Mouse (Mus musculus): ENCODE results near the gene Otulin. TPM values are rescaled to one million over a fixed set of nuclear protein-coding genes. Genes with fewer than 3 reads are reported as not detected.

The Otulin gene
- polyA plus RNA-seq, 1 experiment: 23.7 TPM

DNA sequence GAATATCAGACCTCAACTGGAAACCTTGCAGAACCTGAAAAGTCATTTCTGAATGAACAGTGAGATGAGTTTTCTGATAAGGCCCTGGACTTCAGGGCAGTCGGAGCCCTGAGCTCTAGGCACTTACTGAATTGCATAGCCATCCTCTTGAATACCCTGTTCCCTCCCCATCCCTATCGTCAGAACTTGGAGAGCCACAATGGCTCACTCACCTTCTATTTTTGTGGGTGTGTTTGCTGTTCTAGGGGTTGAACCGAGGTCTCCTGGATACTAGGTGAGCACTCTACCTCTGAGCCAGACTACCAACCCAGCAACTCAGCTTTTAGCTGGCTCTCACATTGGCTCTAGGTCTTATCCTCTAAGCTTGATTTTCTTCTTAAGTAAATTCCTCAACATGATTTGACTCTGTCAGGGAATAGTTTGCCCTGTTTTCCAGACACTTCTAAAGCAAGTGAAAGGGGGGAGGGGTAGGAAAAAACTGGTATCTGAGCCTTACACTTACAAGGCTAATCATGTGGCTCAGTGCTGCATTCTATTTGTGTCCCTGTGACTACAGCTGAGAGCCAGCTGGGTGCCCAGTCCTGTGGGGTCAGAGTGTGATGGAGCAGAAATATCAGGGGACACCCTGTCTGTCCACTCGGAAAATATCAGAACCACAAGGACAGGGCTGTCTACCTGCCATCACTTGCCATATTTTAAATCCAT is 92.8 kb downstream of the Otulin start:
- TF ChIP-seq CTCF (IDR thresholded peaks at IDR 0.05; ENCODE audit: borderline replicate concordance, extremely low read depth, insufficient read depth, insufficient read length) (no peak), POLR2A (IDR thresholded peaks at IDR 0.05; ENCODE audit: borderline replicate concordance, extremely low read depth, insufficient read depth, insufficient read length, poor library complexity, severe bottlenecking) (no peak)
- DNase-seq (ENCODE audit: low read depth): no peak

- TF ChIP-seq CTCF (IDR thresholded peaks at IDR 0.05; ENCODE audit: borderline replicate concordance, extremely low read depth, insufficient read depth, insufficient read length) (no peak), POLR2A (IDR thresholded peaks at IDR 0.05; ENCODE audit: borderline replicate concordance, extremely low read depth, insufficient read depth, insufficient read length, poor library complexity, severe bottlenecking) (no peak)
- DNase-seq (ENCODE audit: low read depth): no peak
Observed at GRCm38 (mm10) chr15:27536771-27537170, 93.7 kb downstream of the Otulin start.

- no peak for DNase-seq (ENCODE audit: low read depth)
- TF ChIP-seq CTCF (IDR thresholded peaks at IDR 0.05; ENCODE audit: borderline replicate concordance, extremely low read depth, insufficient read depth, insufficient read length) (no peak), POLR2A (IDR thresholded peaks at IDR 0.05; ENCODE audit: borderline replicate concordance, extremely low read depth, insufficient read depth, insufficient read length, poor library complexity, severe bottlenecking) (no peak)
Observed at GRCm38 (mm10) chr15:27536186-27536585, 94.3 kb downstream of the Otulin start.

DNA sequence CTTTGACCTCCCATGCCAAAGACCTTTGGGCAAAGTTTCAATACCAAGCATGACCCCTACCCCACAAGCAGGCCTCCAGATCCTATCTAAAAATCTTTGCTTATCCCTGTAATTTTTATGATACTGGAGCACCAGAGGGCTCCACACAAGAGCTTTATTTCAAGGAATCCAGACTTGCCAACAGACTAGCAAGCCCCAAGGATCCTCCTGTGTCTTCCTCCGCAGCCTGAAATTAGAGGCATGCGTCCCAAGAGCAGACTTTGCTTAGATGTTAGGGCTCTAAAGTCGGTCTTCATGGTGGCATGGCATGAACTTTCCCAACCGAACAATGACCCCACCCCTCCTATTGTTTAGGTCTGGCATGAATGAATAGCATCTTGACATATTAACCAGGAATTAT is 94.8 kb downstream of the Otulin start:
- DNase-seq (ENCODE audit: low read depth): no peak
- no peak for TF ChIP-seq CTCF (IDR thresholded peaks at IDR 0.05; ENCODE audit: borderline replicate concordance, extremely low read depth, insufficient read depth, insufficient read length)
- no peak for TF ChIP-seq POLR2A (IDR thresholded peaks at IDR 0.05; ENCODE audit: borderline replicate concordance, extremely low read depth, insufficient read depth, insufficient read length, poor library complexity, severe bottlenecking)

DNA sequence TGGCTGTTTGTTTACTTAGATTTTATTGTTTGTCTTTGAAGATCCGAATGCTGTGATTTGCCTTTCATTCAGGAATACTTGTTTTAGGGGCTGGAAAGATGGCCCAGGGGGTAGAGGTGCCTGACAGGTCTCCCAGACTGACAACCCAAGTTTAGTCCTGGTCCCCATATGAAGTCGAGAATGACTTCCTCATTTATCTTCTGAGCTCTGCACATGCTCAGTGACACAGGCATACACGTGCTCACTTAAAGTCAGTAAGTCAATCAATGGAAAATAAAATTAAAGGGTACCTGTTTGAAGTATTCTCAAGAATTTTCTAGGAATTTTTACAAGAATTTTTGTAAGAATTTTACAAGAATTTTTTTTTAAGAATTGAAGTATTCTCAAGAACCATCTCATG is 97.5 kb downstream of the Otulin start:
- TF ChIP-seq POLR2A (IDR thresholded peaks at IDR 0.05; ENCODE audit: borderline replicate concordance, extremely low read depth, insufficient read depth, insufficient read length, poor library complexity, severe bottlenecking) (no peak), CTCF (IDR thresholded peaks at IDR 0.05; ENCODE audit: borderline replicate concordance, extremely low read depth, insufficient read depth, insufficient read length) (no peak)
- DNase-seq (ENCODE audit: low read depth): no peak

GRCm38 (mm10) chr15:27530023-27530422 is 100.5 kb downstream of the Otulin start:
- no peak for DNase-seq (ENCODE audit: low read depth)
- TF ChIP-seq POLR2A (IDR thresholded peaks at IDR 0.05; ENCODE audit: borderline replicate concordance, extremely low read depth, insufficient read depth, insufficient read length, poor library complexity, severe bottlenecking) (no peak), CTCF (IDR thresholded peaks at IDR 0.05; ENCODE audit: borderline replicate concordance, extremely low read depth, insufficient read depth, insufficient read length) (no peak)

GRCm38 (mm10) chr15:27528896-27529295 is 101.6 kb downstream of the Otulin start:
- no peak for DNase-seq (ENCODE audit: low read depth)
- TF ChIP-seq CTCF (IDR thresholded peaks at IDR 0.05; ENCODE audit: borderline replicate concordance, extremely low read depth, insufficient read depth, insufficient read length) (no peak), POLR2A (IDR thresholded peaks at IDR 0.05; ENCODE audit: borderline replicate concordance, extremely low read depth, insufficient read depth, insufficient read length, poor library complexity, severe bottlenecking) (no peak)

- no peak for TF ChIP-seq CTCF (IDR thresholded peaks at IDR 0.05; ENCODE audit: borderline replicate concordance, extremely low read depth, insufficient read depth, insufficient read length)
- TF ChIP-seq POLR2A (IDR thresholded peaks at IDR 0.05; ENCODE audit: borderline replicate concordance, extremely low read depth, insufficient read depth, insufficient read length, poor library complexity, severe bottlenecking): no peak
- no peak for DNase-seq (ENCODE audit: low read depth)
Observed at GRCm38 (mm10) chr15:27525233-27526005, 105.1 kb downstream of the Otulin start.

GRCm38 (mm10) chr15:27519857-27520256 is 110.6 kb downstream of the Otulin start:
- no peak for DNase-seq (ENCODE audit: low read depth)
- no peak for TF ChIP-seq POLR2A (IDR thresholded peaks at IDR 0.05; ENCODE audit: borderline replicate concordance, extremely low read depth, insufficient read depth, insufficient read length, poor library complexity, severe bottlenecking)
- no peak for TF ChIP-seq CTCF (IDR thresholded peaks at IDR 0.05; ENCODE audit: borderline replicate concordance, extremely low read depth, insufficient read depth, insufficient read length)

GRCm38 (mm10) chr15:27518026-27518425 is 112.5 kb downstream of the Otulin start:
- TF ChIP-seq CTCF (IDR thresholded peaks at IDR 0.05; ENCODE audit: borderline replicate concordance, extremely low read depth, insufficient read depth, insufficient read length) (no peak), POLR2A (IDR thresholded peaks at IDR 0.05; ENCODE audit: borderline replicate concordance, extremely low read depth, insufficient read depth, insufficient read length, poor library complexity, severe bottlenecking) (no peak)
- DNase-seq (ENCODE audit: low read depth): no peak

- no peak for DNase-seq (ENCODE audit: low read depth)
- no peak for TF ChIP-seq CTCF (IDR thresholded peaks at IDR 0.05; ENCODE audit: borderline replicate concordance, extremely low read depth, insufficient read depth, insufficient read length)
- TF ChIP-seq POLR2A (IDR thresholded peaks at IDR 0.05; ENCODE audit: borderline replicate concordance, extremely low read depth, insufficient read depth, insufficient read length, poor library complexity, severe bottlenecking): no peak
Observed at GRCm38 (mm10) chr15:27516927-27517326, 113.6 kb downstream of the Otulin start.
